Mouse (Mus musculus): Measurements from ENCODE around the gene Nr1h3.

Nr1h3 gene

DNA sequence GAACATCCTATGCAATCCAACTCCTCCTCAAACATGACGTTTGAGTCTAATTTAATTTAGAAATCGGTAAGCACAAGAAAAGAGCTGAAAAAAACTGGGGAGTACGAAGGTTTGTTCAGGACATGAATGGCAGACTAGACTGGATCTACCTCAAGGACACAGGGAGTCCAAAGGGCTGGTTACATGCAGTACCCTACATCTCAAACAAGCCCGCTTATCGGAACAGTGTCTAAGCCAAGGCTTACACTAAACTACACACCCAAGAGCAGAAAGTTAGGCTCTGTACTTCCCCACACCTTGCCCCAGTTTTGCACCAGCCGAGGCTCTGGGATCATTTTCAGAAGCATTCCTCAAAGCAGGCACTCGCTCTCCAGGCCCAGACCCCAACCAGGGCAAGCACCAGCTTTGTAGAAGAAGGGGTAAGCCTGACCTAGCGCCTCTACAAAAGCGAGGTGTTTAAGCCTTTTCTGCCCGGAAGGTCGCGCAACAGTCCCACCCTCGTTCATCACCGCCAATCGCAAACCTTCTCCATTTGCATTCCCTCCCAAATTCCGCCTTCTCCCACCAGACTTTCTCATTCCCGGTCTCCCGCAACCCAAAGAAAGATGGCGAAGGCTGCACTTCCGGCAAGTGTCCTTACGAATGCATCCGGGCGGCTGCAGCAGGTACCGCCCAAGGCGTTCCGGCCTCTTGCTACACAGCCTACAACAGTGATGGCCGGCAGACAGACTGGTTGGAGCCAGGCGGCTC is at the start of gene Nr1h3, which contains the start of gene Acp2:
Gene Nr1h3 (minus strand): TSS at position 613 of the 750 bp plus-strand sequence.
Gene Acp2 (plus strand): TSS at position 664 of the 750 bp plus-strand sequence.
- DNase-seq = peak; percentile 94

DNA sequence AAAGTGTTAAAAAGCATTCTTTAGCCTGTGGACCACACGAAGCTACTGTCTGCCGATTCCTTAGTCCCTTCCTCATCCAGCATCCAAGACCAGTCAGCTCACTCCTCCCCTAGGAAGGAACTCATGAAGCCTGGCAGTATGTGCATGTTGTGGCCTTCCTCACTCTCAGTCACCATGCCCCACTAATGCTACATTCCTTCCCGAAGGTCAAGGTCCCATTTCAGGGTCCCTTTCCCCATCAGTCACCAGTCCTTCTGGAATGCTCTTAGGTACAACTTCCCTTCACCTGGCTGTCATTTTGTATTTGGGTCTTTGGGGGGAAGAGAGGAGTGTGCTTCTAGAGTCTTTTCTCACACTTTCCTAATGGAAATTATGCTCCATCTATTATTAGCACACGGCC is 49.4 kb upstream of the Nr1h3 start:
- DNase-seq = no peak

GRCm38 (mm10) chr2:91248366-91248765 is 45.7 kb upstream of the Nr1h3 start:
- DNase-seq = no peak

GRCm38 (mm10) chr2:91244557-91245228 is 42.1 kb upstream of the Nr1h3 start:
- DNase-seq = no peak

DNA sequence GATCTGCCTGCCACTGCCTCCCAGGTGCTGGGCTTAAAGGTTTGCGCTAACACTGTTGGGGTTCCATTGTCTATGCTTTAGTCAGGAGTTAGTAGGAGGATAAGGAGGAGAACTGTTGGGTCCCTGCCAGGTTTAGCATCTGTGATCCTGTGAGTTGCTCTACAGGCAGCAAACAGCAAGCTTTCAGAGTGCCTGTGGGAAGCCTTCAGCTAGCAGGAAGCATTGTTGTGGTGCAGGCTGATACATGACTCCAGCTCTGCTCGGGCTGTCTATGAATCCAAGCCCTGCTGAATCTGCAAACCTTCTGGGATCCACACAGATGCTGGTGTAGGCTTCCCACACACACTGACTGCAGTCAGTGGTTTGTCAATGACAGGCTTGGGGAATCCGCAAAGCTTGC is 40.8 kb upstream of the Nr1h3 start:
- DNase-seq = no peak

DNA sequence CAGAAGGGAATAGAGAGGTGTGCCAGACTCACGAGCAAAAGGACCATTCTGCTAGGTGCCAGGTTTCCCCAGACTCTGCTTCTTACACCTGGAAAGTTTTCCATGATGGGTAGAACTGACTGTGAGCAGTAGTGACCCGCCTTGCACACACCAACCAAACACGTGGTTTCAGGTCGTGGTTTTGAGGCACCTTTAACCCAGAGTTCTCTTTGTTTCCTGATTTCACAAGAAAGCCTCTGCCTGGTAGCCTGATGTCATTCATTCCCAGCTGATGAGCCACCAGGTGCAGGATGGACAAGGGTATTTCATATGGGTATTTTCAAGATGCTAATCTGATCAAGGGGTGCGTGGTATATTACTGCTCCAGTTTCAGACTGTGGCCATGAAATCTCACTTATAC is 39.9 kb upstream of the Nr1h3 start:
- DNase-seq = no peak

DNA sequence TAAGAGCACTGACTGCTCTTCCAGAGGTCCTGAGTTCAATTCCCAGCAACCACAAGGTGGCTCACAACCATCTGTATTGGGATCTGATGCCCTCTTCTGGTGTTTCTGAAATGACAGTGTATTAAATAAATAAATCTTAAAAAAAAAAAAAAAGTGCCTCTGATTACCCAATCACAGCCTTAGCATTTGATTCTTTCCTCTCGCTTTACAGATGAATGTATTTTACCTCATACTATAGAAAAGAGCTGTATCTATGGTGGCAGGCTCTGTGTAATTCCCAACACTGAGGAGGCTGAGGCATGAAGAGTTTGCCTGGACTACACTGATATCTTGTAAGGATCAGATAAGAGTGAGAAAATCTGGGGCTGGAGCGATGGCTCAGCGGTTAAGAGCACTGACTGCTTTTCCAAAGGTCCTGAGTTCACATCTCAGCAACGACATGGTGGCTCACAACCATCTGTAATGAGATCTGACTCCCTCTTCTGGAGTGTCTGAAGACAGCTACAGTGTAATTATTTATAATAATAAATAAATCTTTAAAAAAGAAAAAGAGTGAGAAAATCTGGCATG is 35.0 kb upstream of the Nr1h3 start:
- DNase-seq = peak; percentile 63

- DNase-seq = peak; percentile 94
Measured at GRCm38 (mm10) chr2:91236601-91237510, 34.2 kb upstream of the Nr1h3 start, which contains the start of gene Ddb2. Gene Ddb2 (minus strand): TSS chr2:91236982.

DNA sequence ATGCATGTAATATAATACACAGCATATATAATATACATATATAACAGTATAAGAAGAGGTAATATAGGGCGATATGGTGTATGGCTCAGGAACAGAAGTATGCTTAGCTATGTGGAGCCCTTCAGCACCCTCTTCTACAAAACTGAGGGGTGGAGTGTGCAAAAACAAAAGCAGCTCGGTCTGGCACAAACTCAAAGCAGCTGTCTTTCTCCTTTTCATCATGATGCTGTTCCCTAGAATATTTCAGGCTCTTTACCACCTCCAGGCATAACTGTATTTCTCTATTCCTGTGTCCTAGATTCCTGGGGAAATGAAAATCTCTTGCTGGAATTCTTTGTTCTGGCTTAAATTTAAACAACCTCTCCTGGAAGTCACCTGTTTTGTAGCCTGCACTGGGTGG is 27.1 kb upstream of the Nr1h3 start:
- DNase-seq = no peak

DNA sequence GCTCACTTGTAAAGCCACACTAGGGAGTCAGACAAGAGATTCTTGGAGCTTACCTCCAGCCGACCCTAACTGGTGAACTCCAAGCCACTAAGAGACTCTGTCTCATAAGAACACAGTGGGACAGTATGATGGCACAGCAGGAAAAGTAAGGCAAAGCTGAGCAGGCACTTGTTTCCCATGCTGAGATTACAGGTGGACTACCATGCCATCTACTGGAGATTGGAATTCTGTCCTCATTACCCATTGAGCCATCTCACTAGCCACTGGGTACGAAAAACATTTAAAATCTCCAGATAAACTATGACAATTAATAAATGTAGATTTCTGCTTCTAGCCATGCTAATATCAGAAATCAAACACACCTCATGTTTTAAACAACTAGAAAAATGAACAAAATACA is 21.0 kb upstream of the Nr1h3 start:
- DNase-seq = no peak

DNA sequence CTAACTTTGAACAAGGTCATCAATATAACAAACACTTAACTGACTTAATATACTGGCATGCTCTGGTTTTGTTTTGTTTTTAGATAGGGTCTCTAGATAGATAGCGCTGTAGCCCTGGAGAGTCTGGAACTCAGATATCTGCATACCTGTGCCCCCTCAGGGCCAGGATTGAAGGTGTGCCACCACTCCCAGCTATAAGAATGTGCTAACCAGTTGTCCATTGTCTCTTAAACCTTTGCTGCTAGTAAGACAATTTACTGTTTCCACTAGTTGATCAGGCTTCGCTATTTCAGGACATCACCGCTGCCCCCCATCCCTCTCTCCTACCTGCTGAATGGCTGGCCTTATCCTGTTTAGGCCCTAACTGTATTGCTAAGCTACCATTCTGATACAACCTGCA is 17.9 kb upstream of the Nr1h3 start:
- DNase-seq = no peak

DNA sequence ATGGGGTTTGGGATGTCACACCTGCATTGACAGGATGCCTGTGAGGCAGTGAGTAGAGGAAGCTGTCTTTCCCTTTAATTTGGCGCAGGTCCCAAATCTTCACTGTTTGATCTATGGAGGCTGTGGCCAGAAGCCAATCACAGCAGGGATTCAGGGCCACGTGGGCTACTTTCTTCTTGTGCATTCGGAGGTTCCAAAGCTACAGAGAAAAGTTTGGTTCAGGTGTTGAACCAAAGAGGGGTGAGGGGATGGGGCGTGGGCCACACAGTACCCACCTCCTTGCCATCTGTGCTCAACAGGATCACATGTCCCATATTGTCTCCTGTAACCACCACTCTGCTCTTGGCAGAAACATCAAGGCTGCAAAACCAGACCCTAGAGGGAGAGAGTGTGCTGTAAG is 14.4 kb upstream of the Nr1h3 start:
- peak; percentile 33 for DNase-seq

GRCm38 (mm10) chr2:91213311-91213710 is 10.7 kb upstream of the Nr1h3 start:
- DNase-seq = no peak

DNA sequence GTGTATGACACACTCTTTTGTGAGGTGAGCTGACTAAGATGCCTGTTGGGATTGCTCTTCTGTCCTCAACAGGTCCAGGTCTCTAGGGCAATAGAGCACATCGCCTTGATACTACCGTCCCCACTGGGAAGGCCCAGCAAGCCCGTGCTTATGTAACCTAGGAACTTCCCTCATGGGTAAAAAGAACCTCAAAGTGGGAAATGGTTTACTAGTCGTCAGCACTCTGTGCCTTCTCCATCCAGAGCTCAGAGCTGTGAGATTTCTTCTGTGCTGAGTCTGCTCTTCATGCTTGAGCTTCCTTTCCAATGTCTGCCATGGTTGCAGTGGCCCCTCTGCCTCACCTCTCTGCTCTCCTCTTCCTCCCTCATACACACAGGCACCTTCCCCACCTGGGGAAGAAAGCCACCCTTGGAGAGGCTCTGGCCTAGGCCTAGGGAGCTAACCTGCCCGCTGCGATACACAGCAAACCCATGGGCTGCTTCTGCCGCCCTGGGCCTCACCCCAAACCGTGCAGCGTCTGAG is 3.7 kb upstream of the Nr1h3 start:
- no peak for DNase-seq

DNA sequence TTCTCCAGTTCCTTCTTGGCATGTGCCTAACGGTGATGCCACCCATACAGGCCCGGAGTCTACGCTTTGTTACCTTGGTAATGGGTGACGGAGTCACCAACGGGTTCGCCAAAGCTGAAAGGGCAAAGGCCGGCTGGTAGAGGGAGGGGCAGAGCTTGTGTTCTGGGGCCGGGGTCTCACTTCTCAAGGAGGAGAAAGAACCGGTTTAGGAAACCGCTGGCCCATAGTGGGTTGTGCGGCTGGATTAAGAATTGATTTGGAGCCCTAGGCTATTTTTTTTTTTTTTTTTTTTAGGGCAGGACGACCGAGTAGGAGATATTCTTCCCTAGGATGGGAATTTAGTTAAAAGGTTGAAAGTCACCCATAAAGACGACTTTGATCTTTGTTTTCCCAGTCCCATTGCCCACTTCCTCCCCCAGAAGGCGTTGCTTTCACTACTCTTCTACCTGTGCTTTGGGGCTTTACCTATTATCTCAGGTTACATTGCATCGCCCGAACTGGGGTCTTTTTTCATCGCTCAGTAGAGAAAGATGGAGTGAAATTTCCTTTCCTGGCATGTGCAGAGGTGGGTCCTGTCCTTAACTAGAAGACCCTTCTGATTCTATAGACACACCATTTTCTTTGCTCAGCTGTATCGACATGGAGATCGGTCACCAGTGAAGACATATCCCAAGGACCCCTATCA is 480 bp upstream of the Nr1h3 start:
- DNase-seq = no peak

DNA sequence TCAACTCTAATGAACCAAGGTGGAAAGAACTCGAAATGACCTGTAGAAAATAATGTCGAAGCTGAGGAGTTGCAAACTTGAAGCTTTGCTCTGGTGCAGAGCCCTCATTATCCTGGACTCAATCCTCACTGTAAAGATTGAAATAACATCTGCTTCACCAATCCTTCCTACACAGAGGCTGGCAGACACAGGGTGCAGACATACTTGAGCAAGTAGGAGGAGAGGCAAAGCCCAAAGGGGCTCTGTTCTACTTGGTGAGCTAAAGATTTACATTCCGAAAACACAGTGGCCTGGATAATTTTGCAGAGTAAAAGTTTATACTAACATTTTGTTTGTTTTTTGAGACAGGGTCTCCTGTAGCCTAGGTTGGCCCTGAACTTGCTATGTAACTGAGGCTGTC is 3.7 kb downstream of the Nr1h3 start:
- DNase-seq = no peak

DNA sequence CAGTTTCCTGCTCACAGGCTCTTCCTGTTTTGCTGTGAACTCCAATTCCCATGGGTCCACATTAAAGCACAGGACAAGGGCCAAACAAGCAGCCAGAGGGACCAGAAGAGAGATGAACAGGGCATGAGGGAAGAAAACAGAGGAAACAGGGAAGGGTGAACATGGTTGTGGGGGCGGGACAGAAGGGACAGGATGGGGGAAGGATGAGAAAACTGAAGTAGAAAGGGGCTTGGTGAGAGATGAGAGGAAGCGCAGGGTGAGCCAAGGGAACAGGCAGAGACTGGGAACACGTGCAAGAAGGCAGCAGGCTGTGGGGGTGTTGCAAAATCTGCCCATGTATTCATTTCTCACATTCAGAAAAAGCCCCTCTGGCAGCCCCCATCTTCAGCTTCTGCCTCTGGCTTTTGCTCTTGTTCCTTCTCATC is 6.0 kb downstream of the Nr1h3 start:
- DNase-seq = peak; percentile 62

GRCm38 (mm10) chr2:91194624-91195332 is 7.9 kb downstream of the Nr1h3 start:
- peak; percentile 93 for DNase-seq

GRCm38 (mm10) chr2:91190501-91190900 is 12.1 kb downstream of the Nr1h3 start:
- DNase-seq = no peak

DNA sequence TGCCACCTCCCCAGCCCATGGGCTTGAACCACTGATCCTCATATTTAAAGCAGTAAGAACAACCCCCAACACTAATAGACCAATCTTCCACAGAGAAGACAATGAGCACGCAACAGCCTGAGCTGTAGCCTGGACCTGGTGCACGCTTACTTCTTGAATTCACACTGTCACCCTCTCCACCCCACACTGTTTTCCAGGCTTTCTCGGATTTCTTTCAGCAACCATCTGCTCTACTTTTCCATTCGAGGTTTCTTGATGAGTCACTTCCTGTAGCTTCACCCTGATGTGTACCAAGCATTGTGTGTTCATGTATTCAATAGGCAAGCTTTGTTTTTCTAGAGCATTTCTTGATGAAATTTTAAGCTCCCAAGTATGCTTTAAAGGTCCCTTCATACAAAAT is 15.2 kb downstream of the Nr1h3 start:
- DNase-seq = no peak

GRCm38 (mm10) chr2:91186208-91186607 is 16.4 kb downstream of the Nr1h3 start:
- DNase-seq = no peak
